Mouse (Mus musculus) kidney, embryonic 15.5 days (tissue): ENCODE data around the gene Stpg2. TPM values are rescaled to one million over a fixed set of nuclear protein-coding genes. Genes with fewer than 3 reads are reported as not detected.

Source experiments
- ATAC-seq: fragments of 200-750 bp; cut with Nextera tagmentation; replicated peaks from 2 replicates; pipeline ENCODE4 v1.8.0; 2017; ENCODE audit warnings: moderate TSS enrichment; ENCODE audit not compliant: low FRiP score
- H3K27ac ChIP-seq: fragments of 300-500 bp; sonication (generic); 2 replicates; pipeline ENCODE4 v1.5.1; 2015; ENCODE audit warnings: mild to moderate bottlenecking, inconsistent platforms
- H3K27me3 ChIP-seq: fragments of 300-500 bp; sonication (generic); 2 replicates; pipeline ENCODE4 v1.6.1; 2015; ENCODE audit warnings: inconsistent platforms
- H3K36me3 ChIP-seq: fragments of 300-500 bp; sonication (generic); 2 replicates; pipeline ENCODE4 v1.6.1; 2015; ENCODE audit warnings: inconsistent platforms
- H3K4me1 ChIP-seq: fragments of 300-500 bp; sonication (generic); 2 replicates; pipeline ENCODE4 v1.6.1; 2015; ENCODE audit warnings: inconsistent platforms
- H3K4me2 ChIP-seq: fragments of 300-500 bp; sonication (generic); 2 replicates; pipeline ENCODE4 v1.6.1; 2015; ENCODE audit warnings: moderate library complexity, mild to moderate bottlenecking, inconsistent platforms
- H3K4me3 ChIP-seq: fragments of 300-500 bp; sonication (generic); replicated peaks from 2 replicates; pipeline ENCODE4 v1.5.1; 2015; ENCODE audit warnings: mild to moderate bottlenecking, inconsistent platforms
- H3K9ac ChIP-seq: fragments of 300-500 bp; sonication (generic); 2 replicates; pipeline ENCODE4 v1.6.1; 2015; ENCODE audit warnings: mild to moderate bottlenecking, inconsistent platforms
- H3K9me3 ChIP-seq: fragments of 300-500 bp; sonication (generic); replicated peaks from 2 replicates; pipeline ENCODE4 v1.6.1; 2016; ENCODE audit warnings: inconsistent platforms
- WGBS: fragments of 180-500 bp; shearing (Covaris S2); methylation state at CpG from one replicate; pipeline ENCODE4 v1.1.7; 2015; ENCODE audit warnings: mixed read lengths; 5-methylcytosine and 5-hydroxymethylcytosine counted together
- polyA plus RNA-seq: library from polyadenylated mRNA; unstranded; fragments of >200 nt; fragmentation: Nextera tagmentation; extraction: Ambion mirVana; gene quantifications from 2 replicates; pipeline ENCODE4 v1.2.1, GENCODE M21; 2015

Gene Stpg2
- 0.12 TPM in 1 of 2 replicates, not detected in the other for polyA plus RNA-seq

- peaks cover 4% of the 10 kb centered on the region; the same call in 1 of the 2 replicates for H3K9me3 ChIP-seq
- H3K36me3 ChIP-seq = no peaks in the 10 kb centered on the region
- peak; percentile 99 for ATAC-seq
- peak within 1 kb of the TSS; percentile 61 for H3K9ac ChIP-seq
- H3K4me3 ChIP-seq = peak within 1 kb of the TSS; percentile 74
- 1% methylated on average over 49 of the region's 49 CpGs for WGBS
- H3K4me2 ChIP-seq = peak within 1 kb of the TSS; percentile 87
- H3K27me3 ChIP-seq = peaks cover 24% of the 10 kb centered on the region
- H3K4me1 ChIP-seq = peaks cover 5% of the 10 kb centered on the region; the same call in 1 of the 2 replicates
- peak within 1 kb of the TSS; percentile 96 for H3K27ac ChIP-seq
Measured at GRCm38 (mm10) chr3:139205444-139205998, at the start of gene Stpg2. TSS of gene Stpg2 (plus strand) at chr3:139205694.

GRCm38 (mm10) chr3:139162146-139162545 is 43.3 kb upstream of the Stpg2 start:
- Histone ChIP-seq H3K9ac (no peak overlapping the region), H3K27ac (no peak overlapping the region), H3K4me3 (no peak overlapping the region), H3K9me3 (no peaks in the 10 kb centered on the region), H3K27me3 (no peaks in the 10 kb centered on the region), H3K4me2 (no peak overlapping the region), H3K36me3 (no peaks in the 10 kb centered on the region), H3K4me1 (no peaks in the 10 kb centered on the region)
- ATAC-seq = no peak
- 22% methylated on average over 2 of the region's 2 CpGs for WGBS

GRCm38 (mm10) chr3:139162658-139163057 is 42.8 kb upstream of the Stpg2 start:
- WGBS = 84% methylated on average over 4 of the region's 4 CpGs
- Histone ChIP-seq H3K4me2 (no peak overlapping the region), H3K27me3 (no peaks in the 10 kb centered on the region), H3K9ac (no peak overlapping the region), H3K36me3 (no peaks in the 10 kb centered on the region), H3K4me1 (no peaks in the 10 kb centered on the region), H3K27ac (no peak overlapping the region), H3K4me3 (no peak overlapping the region), H3K9me3 (no peaks in the 10 kb centered on the region)
- no peak for ATAC-seq

GRCm38 (mm10) chr3:139168510-139169269 is 36.8 kb upstream of the Stpg2 start:
- Histone ChIP-seq H3K4me3 (no peak overlapping the region), H3K4me2 (no peak overlapping the region), H3K27ac (no peak overlapping the region), H3K36me3 (no peaks in the 10 kb centered on the region), H3K27me3 (no peaks in the 10 kb centered on the region), H3K4me1 (no peaks in the 10 kb centered on the region), H3K9me3 (no peaks in the 10 kb centered on the region), H3K9ac (no peak overlapping the region)
- ATAC-seq = no peak
- WGBS = 68% methylated on average over 4 of the region's 4 CpGs

- ATAC-seq = no peak
- no peaks in the 10 kb centered on the region for H3K4me1 ChIP-seq
- WGBS = 67% methylated on average over 1 of the region's 1 CpGs
- no peaks in the 10 kb centered on the region for H3K36me3 ChIP-seq
- H3K9me3 ChIP-seq = no peaks in the 10 kb centered on the region
- no peaks in the 10 kb centered on the region for H3K27me3 ChIP-seq
- no peak overlapping the region for H3K27ac ChIP-seq
- no peak overlapping the region for H3K4me3 ChIP-seq
- H3K9ac ChIP-seq = no peak overlapping the region
- no peak overlapping the region for H3K4me2 ChIP-seq
Measured at GRCm38 (mm10) chr3:139169740-139170139, 35.8 kb upstream of the Stpg2 start.

GRCm38 (mm10) chr3:139176936-139177335 is 28.6 kb upstream of the Stpg2 start:
- Histone ChIP-seq H3K4me1 (no peaks in the 10 kb centered on the region), H3K36me3 (no peaks in the 10 kb centered on the region), H3K9me3 (no peaks in the 10 kb centered on the region), H3K4me2 (no peak overlapping the region), H3K9ac (no peak overlapping the region), H3K27ac (no peak overlapping the region), H3K4me3 (no peak overlapping the region), H3K27me3 (no peaks in the 10 kb centered on the region)
- no peak for ATAC-seq
- 75% methylated on average over 1 of the region's 1 CpGs for WGBS

- no peak for ATAC-seq
- Histone ChIP-seq H3K36me3 (no peaks in the 10 kb centered on the region), H3K4me3 (no peak overlapping the region), H3K27ac (no peak overlapping the region), H3K27me3 (no peaks in the 10 kb centered on the region), H3K9me3 (no peaks in the 10 kb centered on the region), H3K4me1 (no peaks in the 10 kb centered on the region), H3K4me2 (no peak overlapping the region), H3K9ac (no peak overlapping the region)
- 65% methylated on average over 1 of the region's 1 CpGs for WGBS
Measured at GRCm38 (mm10) chr3:139191541-139191940, 14.0 kb upstream of the Stpg2 start.

GRCm38 (mm10) chr3:139193917-139194316 is 11.6 kb upstream of the Stpg2 start:
- ATAC-seq = no peak
- Histone ChIP-seq H3K4me1 (no peaks in the 10 kb centered on the region), H3K4me3 (no peak overlapping the region), H3K4me2 (no peak overlapping the region), H3K9me3 (no peaks in the 10 kb centered on the region), H3K27ac (no peak overlapping the region), H3K36me3 (no peaks in the 10 kb centered on the region), H3K27me3 (no peaks in the 10 kb centered on the region), H3K9ac (no peak overlapping the region)

GRCm38 (mm10) chr3:139198412-139198811 is 7.1 kb upstream of the Stpg2 start:
- no peak overlapping the region for H3K9ac ChIP-seq
- no peak for ATAC-seq
- H3K27ac ChIP-seq = no peak overlapping the region
- peaks cover 17% of the 10 kb centered on the region for H3K27me3 ChIP-seq
- H3K4me3 ChIP-seq = no peak overlapping the region
- 66% methylated on average over 3 of the region's 3 CpGs for WGBS
- H3K9me3 ChIP-seq = no peaks in the 10 kb centered on the region; the same call in 1 of the 2 replicates
- H3K4me1 ChIP-seq = no peaks in the 10 kb centered on the region
- no peak overlapping the region for H3K4me2 ChIP-seq
- H3K36me3 ChIP-seq = no peaks in the 10 kb centered on the region

GRCm38 (mm10) chr3:139200324-139200723 is 5.2 kb upstream of the Stpg2 start:
- Histone ChIP-seq H3K27me3 (peaks cover 30% of the 10 kb centered on the region), H3K27ac (no peak overlapping the region), H3K4me1 (no peaks in the 10 kb centered on the region; the same call in 1 of the 2 replicates), H3K9ac (no peak overlapping the region), H3K36me3 (no peaks in the 10 kb centered on the region), H3K9me3 (peaks cover 4% of the 10 kb centered on the region; the same call in 1 of the 2 replicates), H3K4me3 (no peak overlapping the region), H3K4me2 (no peak overlapping the region)
- 84% methylated on average over 3 of the region's 3 CpGs for WGBS
- no peak for ATAC-seq

GRCm38 (mm10) chr3:139216945-139217344 is 11.5 kb downstream of the Stpg2 start:
- Histone ChIP-seq H3K36me3 (no peaks in the 10 kb centered on the region), H3K4me2 (no peak overlapping the region), H3K27me3 (no peaks in the 10 kb centered on the region), H3K9me3 (no peaks in the 10 kb centered on the region), H3K4me1 (no peaks in the 10 kb centered on the region), H3K4me3 (no peak overlapping the region), H3K9ac (no peak overlapping the region), H3K27ac (no peak overlapping the region)
- no peak for ATAC-seq
- WGBS = 44% methylated on average over 9 of the region's 9 CpGs

GRCm38 (mm10) chr3:139225123-139225522 is 19.6 kb downstream of the Stpg2 start:
- no peak overlapping the region for H3K27ac ChIP-seq
- no peaks in the 10 kb centered on the region for H3K27me3 ChIP-seq
- ATAC-seq = no peak
- H3K4me2 ChIP-seq = no peak overlapping the region
- no peaks in the 10 kb centered on the region for H3K36me3 ChIP-seq
- no peak overlapping the region for H3K9ac ChIP-seq
- H3K4me3 ChIP-seq = no peak overlapping the region
- 78% methylated on average over 3 of the region's 3 CpGs for WGBS
- no peaks in the 10 kb centered on the region for H3K9me3 ChIP-seq
- no peaks in the 10 kb centered on the region for H3K4me1 ChIP-seq
